41 mouse cellular contexts compared by ENCODE assay signal in the genomic region with DNA sequence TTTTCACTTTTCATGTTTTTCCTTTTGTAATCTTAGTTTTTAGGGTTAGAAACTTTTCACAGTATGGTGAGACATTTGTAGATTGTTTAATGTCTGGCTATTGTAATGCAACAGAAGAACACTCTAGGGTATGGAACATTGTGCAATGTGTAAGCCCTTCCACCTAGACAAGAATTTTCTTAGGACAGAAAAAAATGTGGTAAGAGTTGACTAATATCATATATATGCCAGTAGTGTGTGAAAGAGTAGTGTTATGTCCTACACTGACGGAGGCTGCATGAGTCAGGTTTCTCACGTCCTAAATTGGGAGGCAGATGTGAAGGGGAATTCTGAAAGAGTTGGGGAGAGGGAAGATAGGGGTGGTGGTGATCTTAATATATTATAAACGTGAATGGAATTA. TPM values are rescaled to one million over a fixed set of nuclear protein-coding genes. Genes with fewer than 3 reads are reported as not detected.
"Had no signal": no experiment of that assay in that cellular context is flagged by ENCODE, and none has a peak within 500 bp of the region (broad histone marks: within the 10 kb centered on the region; RNA-seq: fewer than 3 reads in every experiment).

No protein-coding gene starts in this region.

- H3K4me2 ChIP-seq: heart, embryonic 12.5 days; hindbrain, embryonic 12.5 days; hindbrain, embryonic 14.5 days; intestine, embryonic 15.5 days; limb, embryonic 12.5 days; liver, embryonic 11.5 days; liver, embryonic 13.5 days; liver, embryonic 15.5 days had no signal

- DNase-seq: gastrocnemius, postnatal 14 days; gastrocnemius, postnatal 36 days; heart, adult 18-20 months; heart, postnatal 10 days; heart, postnatal 4 days; kidney, adult 18-20 months; kidney, adult 8-10 months; kidney, postnatal 14 days; kidney, postnatal 36 days; liver; liver, embryonic 13.5 days had no signal

- H3K9ac ChIP-seq: heart, embryonic 12.5 days; hindbrain, embryonic 12.5 days; hindbrain, embryonic 14.5 days; intestine, embryonic 15.5 days; limb, embryonic 12.5 days; liver, embryonic 13.5 days; liver, embryonic 15.5 days had no signal

- H3K27ac ChIP-seq: heart, embryonic 10.5 days; hindbrain, embryonic 10.5 days; hindbrain, embryonic 12.5 days; hindbrain, embryonic 14.5 days; intestine, embryonic 15.5 days; left cerebral cortex, adult 2 months; limb, embryonic 10.5 days; limb, embryonic 12.5 days; liver, embryonic 13.5 days; liver, embryonic 15.5 days had no signal

- H3K27me3 ChIP-seq: heart, embryonic 12.5 days; hindbrain, embryonic 12.5 days; intestine, embryonic 15.5 days; limb, embryonic 12.5 days; liver, embryonic 13.5 days; liver, embryonic 15.5 days had no signal

- ATAC-seq: hindbrain, embryonic 16.5 days; inflammation-experienced regulatory T-cells, adult 6 months; intestine, embryonic 15.5 days; intestine, postnatal 0 days had no signal

- H3K4me3 ChIP-seq: heart, embryonic 10.5 days; heart, embryonic 12.5 days; hindbrain, embryonic 10.5 days; hindbrain, embryonic 12.5 days; intestine, embryonic 15.5 days; left cerebral cortex, adult 2 months; limb, embryonic 10.5 days; limb, embryonic 12.5 days; liver, embryonic 13.5 days; liver, embryonic 15.5 days had no signal

- H3K36me3 ChIP-seq: heart, embryonic 10.5 days; heart, embryonic 12.5 days; hindbrain, embryonic 10.5 days; hindbrain, embryonic 12.5 days; intestine, embryonic 15.5 days; limb, embryonic 10.5 days; limb, embryonic 12.5 days; liver, embryonic 13.5 days; liver, embryonic 15.5 days had no signal

- H3K4me1 ChIP-seq: heart, embryonic 10.5 days; heart, embryonic 12.5 days; hindbrain, embryonic 10.5 days; hindbrain, embryonic 12.5 days; intestine, embryonic 15.5 days; limb, embryonic 12.5 days; liver, embryonic 13.5 days; liver, embryonic 15.5 days had no signal

- H3K9me3 ChIP-seq: heart, embryonic 10.5 days; heart, embryonic 12.5 days; hindbrain, embryonic 10.5 days; hindbrain, embryonic 12.5 days; intestine, embryonic 15.5 days; limb, embryonic 10.5 days; limb, embryonic 12.5 days; liver, embryonic 13.5 days; liver, embryonic 15.5 days had no signal

RNA-seq across cellular contexts. Expression of gene Nepn, which starts 10.9 kb away (rescaled TPM):
- total RNA-seq: gastrocnemius, postnatal 14 days; granulocyte monocyte progenitor cell, adult 5-6 weeks; heart, postnatal 10 days; layer of hippocampus, adult 18-20 months; layer of hippocampus, postnatal 10 days; layer of hippocampus, postnatal 25 days; left cerebral cortex, adult 2 months; left cerebral cortex, postnatal 14 days; left cerebral cortex, postnatal 36 days had no signal
- polyA plus RNA-seq: heart, embryonic 12.5 days; heart, embryonic 14.5 days; heart, embryonic 16.5 days; hindbrain, embryonic 10.5 days; hindbrain, embryonic 12.5 days; hindbrain, embryonic 14.5 days; hindbrain, embryonic 16.5 days; inflammation-experienced regulatory T-cells, adult 6 months; kidney, embryonic 14.5 days; large intestine, adult 2 months; limb, embryonic 10.5 days; liver, embryonic 13.5 days; liver, embryonic 15.5 days had no signal

RNA-seq across cellular contexts. Expression of gene Gm26741, which starts 41.2 kb away (rescaled TPM):
- total RNA-seq: gastrocnemius, adult 18-20 months; gastrocnemius, adult 8-10 months; gastrocnemius, postnatal 14 days; gastrocnemius, postnatal 36 days; granulocyte monocyte progenitor cell, adult 5-6 weeks; heart, adult 18-20 months; heart, adult 8-10 months; heart, postnatal 10 days; heart, postnatal 25 days; heart, postnatal 4 days; layer of hippocampus, adult 18-20 months; layer of hippocampus, postnatal 10 days; layer of hippocampus, postnatal 25 days; left cerebral cortex, adult 2 months; left cerebral cortex, postnatal 14 days; left cerebral cortex, postnatal 36 days had no signal
- polyA plus RNA-seq: heart, embryonic 10.5 days; heart, embryonic 12.5 days; heart, embryonic 14.5 days; heart, embryonic 16.5 days; hindbrain, embryonic 10.5 days; hindbrain, embryonic 12.5 days; hindbrain, embryonic 14.5 days; hindbrain, embryonic 16.5 days; inflammation-experienced regulatory T-cells, adult 6 months; intestine, embryonic 15.5 days; intestine, postnatal 0 days; kidney, embryonic 14.5 days; kidney, embryonic 16.5 days; large intestine, adult 2 months; limb, embryonic 10.5 days; limb, embryonic 12.5 days; limb, embryonic 14.5 days; liver, embryonic 11.5 days; liver, embryonic 13.5 days; liver, embryonic 15.5 days had no signal
